Mouse (Mus musculus) adrenal gland, adult 8-10 months (tissue): ENCODE measurements around the gene Wdr75. TPM values are rescaled to one million over a fixed set of nuclear protein-coding genes. Genes with fewer than 3 reads are reported as not detected.

ENCODE experiments used
- DNase-seq: peaks from one replicate; pipeline ENCODE4 v3.0.0; 2022
- total RNA-seq, 4 experiments: library from RNA; stranded (reverse); gene quantifications; 2 replicates each; pipeline ENCODE4 v1.2.4; 2022

Gene Wdr75
- 10 to 100 TPM; 41.5 to 52.6 (median 46.2) TPM for total RNA-seq

- DNase-seq, result peak; percentile 92
Observed at GRCm38 (mm10) chr1:45794969-45795908, at the start of gene Wdr75. Wdr75 (plus strand) TSS chr1:45795166.

GRCm38 (mm10) chr1:45755902-45756301, 39.1 kb upstream of the Wdr75 start:
- no peak for DNase-seq

- no peak for DNase-seq
Observed at GRCm38 (mm10) chr1:45756707-45757106, 38.3 kb upstream of the Wdr75 start.

GRCm38 (mm10) chr1:45758011-45758410, 37.0 kb upstream of the Wdr75 start:
- DNase-seq, result no peak

- no peak for DNase-seq
Observed at GRCm38 (mm10) chr1:45760667-45761467, 34.1 kb upstream of the Wdr75 start.

- no peak for DNase-seq
Observed at GRCm38 (mm10) chr1:45761468-45761795, 33.5 kb upstream of the Wdr75 start.

- DNase-seq, result no peak
Observed at GRCm38 (mm10) chr1:45765678-45766077, 29.3 kb upstream of the Wdr75 start.

- peak; percentile 31 for DNase-seq
Observed at GRCm38 (mm10) chr1:45766123-45766522, 28.8 kb upstream of the Wdr75 start.

GRCm38 (mm10) chr1:45767533-45767932, 27.4 kb upstream of the Wdr75 start:
- DNase-seq, result no peak

GRCm38 (mm10) chr1:45769321-45769720, 25.6 kb upstream of the Wdr75 start:
- no peak for DNase-seq

GRCm38 (mm10) chr1:45770051-45770450, 24.9 kb upstream of the Wdr75 start:
- DNase-seq, result no peak

GRCm38 (mm10) chr1:45780606-45781288, 14.2 kb upstream of the Wdr75 start:
- no peak for DNase-seq

GRCm38 (mm10) chr1:45816889-45817288, 21.9 kb downstream of the Wdr75 start:
- DNase-seq, result peak; percentile 9

- no peak for DNase-seq
Observed at GRCm38 (mm10) chr1:45818564-45818963, 23.6 kb downstream of the Wdr75 start.

- no peak for DNase-seq
Observed at GRCm38 (mm10) chr1:45824441-45824840, 29.5 kb downstream of the Wdr75 start.

GRCm38 (mm10) chr1:45825140-45825539, 30.2 kb downstream of the Wdr75 start:
- DNase-seq, result peak; percentile 31

GRCm38 (mm10) chr1:45825630-45826029, 30.7 kb downstream of the Wdr75 start:
- DNase-seq, result no peak

GRCm38 (mm10) chr1:45826148-45826547, 31.2 kb downstream of the Wdr75 start:
- no peak for DNase-seq

- no peak for DNase-seq
Observed at GRCm38 (mm10) chr1:45826796-45827195, 31.8 kb downstream of the Wdr75 start.

- no peak for DNase-seq
Observed at GRCm38 (mm10) chr1:45830453-45831206, 35.7 kb downstream of the Wdr75 start.

- no peak for DNase-seq
Observed at GRCm38 (mm10) chr1:45835362-45836063, 40.5 kb downstream of the Wdr75 start.
